Mouse (Mus musculus): Measurements from ENCODE around the gene Sos2.
"Not testable (repeated sequence)": the region's sequence is repeated elsewhere in the genome, so short reads cannot be mapped to it uniquely, and the experiment has no call there.

The Sos2 gene

GRCm38 (mm10) chr12:69674576-69675537 lies 6.8 kb downstream of the Sos2 start:
- DNase-seq (ENCODE audit: low read depth, low spot score): no peak

- no peak for DNase-seq (ENCODE audit: low read depth, low spot score)
Observed at GRCm38 (mm10) chr12:69674176-69674575, 7.5 kb downstream of the Sos2 start.

GRCm38 (mm10) chr12:69666721-69667120 lies 14.9 kb downstream of the Sos2 start:
- DNase-seq (ENCODE audit: low read depth, low spot score): no peak

- DNase-seq (ENCODE audit: low read depth, low spot score): no peak
Observed at GRCm38 (mm10) chr12:69661658-69662057, 20.0 kb downstream of the Sos2 start.

GRCm38 (mm10) chr12:69653973-69654372 lies 27.7 kb downstream of the Sos2 start:
- DNase-seq (ENCODE audit: low read depth, low spot score): not testable (repeated sequence)

- DNase-seq (ENCODE audit: low read depth, low spot score): no peak
Observed at GRCm38 (mm10) chr12:69649511-69649910, 32.1 kb downstream of the Sos2 start.

- no peak for DNase-seq (ENCODE audit: low read depth, low spot score)
Observed at GRCm38 (mm10) chr12:69645821-69646616, 35.6 kb downstream of the Sos2 start.

- no peak for DNase-seq (ENCODE audit: low read depth, low spot score)
Observed at GRCm38 (mm10) chr12:69644877-69645276, 36.8 kb downstream of the Sos2 start.

GRCm38 (mm10) chr12:69642877-69643276 lies 38.8 kb downstream of the Sos2 start:
- no peak for DNase-seq (ENCODE audit: low read depth, low spot score)

- DNase-seq (ENCODE audit: low read depth, low spot score): peak; percentile 47
Observed at GRCm38 (mm10) chr12:69634761-69635160, 46.9 kb downstream of the Sos2 start.

- not testable (repeated sequence) for DNase-seq (ENCODE audit: low read depth, low spot score)
Observed at GRCm38 (mm10) chr12:69618590-69618989, 63.1 kb downstream of the Sos2 start.

GRCm38 (mm10) chr12:69604367-69604766 lies 77.3 kb downstream of the Sos2 start:
- DNase-seq (ENCODE audit: low read depth, low spot score): no peak

- no peak for DNase-seq (ENCODE audit: low read depth, low spot score)
Observed at GRCm38 (mm10) chr12:69597446-69597845, 84.2 kb downstream of the Sos2 start.

- no peak for DNase-seq (ENCODE audit: low read depth, low spot score)
Observed at GRCm38 (mm10) chr12:69593130-69593529, 88.5 kb downstream of the Sos2 start.

- no peak for DNase-seq (ENCODE audit: low read depth, low spot score)
Observed at GRCm38 (mm10) chr12:69583270-69583629, 98.4 kb downstream of the Sos2 start.

GRCm38 (mm10) chr12:69582613-69583269 lies 98.9 kb downstream of the Sos2 start, which contains the start of gene Vcpkmt:
Gene Vcpkmt (minus strand): TSS chr12:69583028.
- DNase-seq (ENCODE audit: low read depth, low spot score): peak; percentile 94

- DNase-seq (ENCODE audit: low read depth, low spot score): no peak
Observed at GRCm38 (mm10) chr12:69582216-69582612, 99.4 kb downstream of the Sos2 start.

GRCm38 (mm10) chr12:69579623-69580022 lies 102.0 kb downstream of the Sos2 start:
- no peak for DNase-seq (ENCODE audit: low read depth, low spot score)

- DNase-seq (ENCODE audit: low read depth, low spot score): peak; percentile 57
Observed at GRCm38 (mm10) chr12:69576120-69576627, 105.5 kb downstream of the Sos2 start.

- DNase-seq (ENCODE audit: low read depth, low spot score): peak; percentile 83
Observed at GRCm38 (mm10) chr12:69573916-69574881, 107.5 kb downstream of the Sos2 start.

Data from R1 (cell line).